Mouse (Mus musculus): Measurements from ENCODE around the gene 2610528A11Rik.
"Not testable (repeated sequence)": the region's sequence is repeated elsewhere in the genome, so short reads cannot be mapped to it uniquely, and the experiment has no call there.

The 2610528A11Rik gene

DNA sequence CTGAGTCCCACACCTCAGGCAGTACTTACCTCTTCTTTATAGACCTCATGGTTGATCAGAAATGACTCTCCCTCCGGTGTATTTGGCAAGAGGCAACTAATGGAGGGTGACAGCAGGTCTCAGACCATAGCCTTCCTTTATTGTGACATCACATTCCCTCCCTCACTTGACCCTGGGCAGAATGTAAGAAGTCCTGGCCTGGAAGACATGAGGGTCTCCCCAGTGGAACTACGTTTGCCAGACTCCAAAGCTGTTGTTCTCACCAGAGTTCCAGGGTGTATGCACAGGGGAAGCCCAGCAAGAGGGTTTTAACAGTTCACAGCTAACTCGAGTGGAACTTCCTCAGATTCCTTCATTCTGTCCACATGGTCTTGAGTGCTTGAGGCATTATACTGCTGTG, at the start of gene 2610528A11Rik:
TSS of gene 2610528A11Rik (minus strand) at position 101 of the 400 bp plus-strand sequence.
- no peak for DNase-seq

- DNase-seq: no peak
These were observed 49.6 kb upstream of the 2610528A11Rik start for GRCm38 (mm10) chr14:37163277-37163956.

GRCm38 (mm10) chr14:37154391-37154790, 40.6 kb upstream of the 2610528A11Rik start:
- no peak for DNase-seq

GRCm38 (mm10) chr14:37139051-37139710, 25.4 kb upstream of the 2610528A11Rik start:
- no peak for DNase-seq

DNA sequence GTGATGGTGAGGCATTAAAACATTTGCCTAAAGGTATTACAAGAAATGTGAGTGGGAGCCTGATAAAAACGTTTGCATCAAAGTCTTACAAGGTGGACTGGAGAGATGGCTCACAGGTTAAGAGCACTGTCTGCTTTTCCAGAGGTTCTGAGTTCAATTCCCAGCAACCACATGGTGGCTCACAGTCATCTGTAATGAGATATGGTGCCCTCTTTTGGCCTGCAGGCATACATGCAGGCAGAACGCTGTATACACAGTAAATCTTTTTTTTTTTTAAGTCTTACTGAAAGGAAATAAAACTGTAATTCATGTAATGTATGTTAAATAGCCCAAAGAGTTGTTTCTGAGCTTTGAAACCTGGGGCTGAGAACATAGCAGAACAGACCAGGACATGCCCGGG, 23.8 kb upstream of the 2610528A11Rik start:
- not testable (repeated sequence) for DNase-seq

- no peak for DNase-seq
These were observed 22.3 kb upstream of the 2610528A11Rik start for GRCm38 (mm10) chr14:37136110-37136509.

- DNase-seq: no peak
These were observed 21.8 kb upstream of the 2610528A11Rik start for GRCm38 (mm10) chr14:37135671-37136070.

DNA sequence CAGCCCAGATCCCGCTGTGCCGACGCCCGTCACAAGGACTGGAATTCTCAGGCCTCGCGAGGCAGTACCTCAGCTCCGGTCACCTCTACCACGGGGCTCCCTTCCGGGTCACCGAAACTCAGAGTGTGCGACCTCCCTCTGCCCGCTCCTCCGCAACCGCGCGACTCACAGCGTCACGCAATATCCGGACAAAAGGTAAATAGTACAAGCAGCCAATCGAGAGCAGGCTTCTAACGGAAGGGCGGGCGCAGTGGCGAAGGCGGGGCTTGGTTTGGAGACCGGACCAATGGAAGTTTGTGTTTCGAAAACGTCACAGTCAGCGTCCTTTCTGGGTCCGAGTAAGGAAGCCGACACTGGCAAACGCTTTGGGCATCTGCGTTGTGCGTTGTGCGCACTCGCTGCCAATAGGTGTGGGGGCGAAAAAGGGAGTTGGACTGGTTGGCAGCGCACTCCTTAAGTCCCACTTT, 21.3 kb upstream of the 2610528A11Rik start, which contains the start of gene Ghitm:
TSS of gene Ghitm (minus strand) at position 146 of the 467 bp plus-strand sequence.
- DNase-seq: peak; percentile 96

DNA sequence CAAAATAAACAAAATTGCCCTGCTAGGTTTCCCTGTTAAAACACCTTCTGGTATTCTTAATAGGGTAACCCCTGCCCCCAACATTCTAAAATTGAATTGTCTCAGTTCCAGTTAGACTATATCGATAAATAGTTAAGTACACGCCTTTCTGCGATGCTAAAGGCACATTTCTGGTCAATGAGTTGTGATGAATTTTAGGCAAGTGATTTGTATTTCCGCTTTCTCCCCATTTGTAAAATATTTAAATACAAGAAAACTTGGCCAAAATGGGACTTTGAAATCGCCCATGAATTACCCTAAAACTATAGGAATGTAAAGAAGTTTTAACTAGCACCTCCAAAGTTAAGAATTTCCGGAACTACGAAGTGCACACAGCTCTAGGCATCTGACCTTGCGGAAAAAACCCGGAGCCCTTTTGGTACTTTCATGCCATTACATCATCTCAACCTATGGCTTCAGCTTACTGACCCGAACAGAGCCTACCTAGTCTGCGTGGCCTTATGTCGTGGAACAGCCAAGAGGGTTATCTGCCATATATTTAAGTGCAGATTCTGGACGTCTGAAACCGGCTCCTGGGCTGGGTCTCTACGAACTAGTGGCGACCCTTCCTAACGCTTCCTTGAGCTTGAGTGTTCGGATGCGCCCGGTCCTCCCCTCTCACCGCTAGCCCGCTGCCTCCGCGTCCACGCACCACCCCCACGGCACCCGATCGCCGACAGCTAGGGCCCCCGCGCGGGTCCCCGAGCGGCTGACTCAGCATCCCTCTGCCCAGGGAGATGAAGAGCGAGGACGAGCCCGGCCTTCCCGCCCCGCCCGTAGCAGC, 20.7 kb upstream of the 2610528A11Rik start:
- DNase-seq: no peak

- DNase-seq: peak; percentile 37
These were observed 13.8 kb upstream of the 2610528A11Rik start for GRCm38 (mm10) chr14:37127652-37128051.

- DNase-seq: no peak
These were observed 5.4 kb upstream of the 2610528A11Rik start for GRCm38 (mm10) chr14:37119233-37119632.

- DNase-seq: no peak
These were observed 891 bp downstream of the 2610528A11Rik start for GRCm38 (mm10) chr14:37112931-37113330.

DNA sequence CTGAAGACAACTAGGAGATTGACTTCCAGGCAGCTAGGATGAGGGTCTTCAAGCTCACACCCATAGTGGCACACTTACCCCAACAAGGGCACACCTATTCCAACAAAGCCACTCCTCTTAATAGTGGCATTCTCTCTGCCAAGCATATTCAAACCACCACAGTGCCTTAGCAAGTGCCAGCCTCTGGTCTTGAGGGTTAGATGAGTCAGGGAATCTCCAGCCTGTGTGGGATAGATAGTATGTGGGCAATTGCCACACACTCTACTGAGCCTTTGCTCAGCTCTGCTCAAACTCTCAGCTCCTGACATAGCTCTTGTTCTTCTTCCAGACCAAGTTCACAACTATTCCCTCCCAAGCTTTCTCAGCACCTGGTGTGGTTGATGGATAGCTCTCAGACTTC, 2.5 kb downstream of the 2610528A11Rik start:
- no peak for DNase-seq

DNA sequence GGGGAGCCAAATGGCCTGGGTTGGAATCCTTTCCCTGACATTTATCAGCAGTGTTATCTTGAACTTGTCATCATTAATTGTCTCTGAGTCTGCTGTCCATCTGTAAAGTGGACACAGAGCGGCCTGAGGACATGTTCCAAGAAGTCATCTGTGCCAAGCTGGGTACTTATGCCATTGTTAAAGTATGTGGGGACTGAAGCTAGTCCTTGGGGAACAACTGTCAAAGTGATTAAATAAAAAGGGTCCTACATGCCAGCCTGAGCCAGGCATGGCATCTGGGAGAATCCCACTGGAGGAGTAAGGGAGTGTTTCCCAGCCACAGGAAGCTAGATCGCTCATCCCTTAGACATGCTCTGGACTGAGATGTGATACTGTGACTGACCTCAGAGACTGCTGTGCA, 3.4 kb downstream of the 2610528A11Rik start:
- no peak for DNase-seq

GRCm38 (mm10) chr14:37109975-37110374, 3.8 kb downstream of the 2610528A11Rik start:
- no peak for DNase-seq

DNA sequence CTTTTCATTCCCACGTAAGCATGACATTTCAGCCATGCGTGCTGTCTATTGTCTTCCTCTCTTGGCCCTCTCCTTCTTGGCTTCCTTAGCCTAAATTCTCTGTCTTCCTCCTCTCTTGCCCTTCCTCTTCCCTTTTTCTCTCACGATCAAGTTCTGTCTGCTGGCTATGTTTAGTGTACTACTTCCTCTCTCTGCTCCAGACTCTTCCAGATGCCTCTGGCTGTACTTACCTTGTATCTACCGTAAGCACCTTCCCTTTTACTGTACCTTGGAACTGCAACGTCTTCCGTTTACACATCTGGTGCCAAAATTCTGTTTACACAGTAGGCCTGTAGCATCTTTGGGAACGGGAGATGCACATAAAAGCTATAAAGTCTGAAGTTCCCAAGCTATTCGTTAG, 4.4 kb downstream of the 2610528A11Rik start:
- no peak for DNase-seq

DNA sequence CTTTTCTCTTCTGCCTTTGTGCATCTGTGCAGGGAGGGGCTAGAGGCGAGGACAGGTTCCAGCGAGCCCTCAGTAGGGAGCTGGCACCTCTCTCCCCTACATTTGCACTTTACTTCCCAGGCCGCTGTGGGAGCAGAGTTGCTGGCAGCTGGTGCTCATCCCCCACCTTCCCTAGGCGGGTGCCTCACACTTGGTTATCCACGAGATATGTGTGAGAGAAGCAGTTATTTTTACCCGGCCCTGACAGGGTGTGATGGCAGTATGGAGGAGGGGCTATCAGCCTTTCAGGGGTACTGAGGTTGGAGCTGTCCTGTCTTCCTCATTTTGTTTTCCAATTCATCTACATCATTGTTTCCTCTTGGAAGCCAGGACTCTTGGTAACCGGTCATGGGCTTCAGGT, 8.0 kb downstream of the 2610528A11Rik start:
- DNase-seq: no peak

- no peak for DNase-seq
These were observed 9.1 kb downstream of the 2610528A11Rik start for GRCm38 (mm10) chr14:37104747-37105146.

GRCm38 (mm10) chr14:37102484-37102883, 11.3 kb downstream of the 2610528A11Rik start:
- DNase-seq: no peak

GRCm38 (mm10) chr14:37101531-37101930, 12.3 kb downstream of the 2610528A11Rik start:
- no peak for DNase-seq

GRCm38 (mm10) chr14:37097956-37098530, 15.8 kb downstream of the 2610528A11Rik start, which contains the start of gene Cdhr1:
Cdhr1 (minus strand) TSS chr14:37098347.
- no peak for DNase-seq

DNA sequence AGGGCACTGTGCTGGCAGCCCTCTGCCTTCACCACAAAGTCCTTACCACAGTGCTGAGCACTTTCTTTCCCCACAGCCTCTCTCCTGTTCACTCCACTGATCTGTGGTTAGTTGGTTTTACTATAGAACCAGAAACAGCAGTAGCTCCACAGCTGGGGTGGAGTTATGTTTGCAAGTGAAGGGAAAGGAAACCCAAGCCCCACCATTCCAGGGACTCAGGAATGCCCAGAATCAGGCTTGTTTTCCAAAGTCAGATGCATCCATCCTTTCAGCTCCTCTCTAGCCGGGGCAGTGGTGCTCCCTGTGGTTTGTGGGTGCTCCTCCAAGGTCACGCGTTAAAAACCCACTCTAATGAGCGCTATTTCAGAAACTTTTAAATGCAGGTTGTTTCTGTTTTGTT, 18.3 kb downstream of the 2610528A11Rik start:
- DNase-seq: no peak

DNA sequence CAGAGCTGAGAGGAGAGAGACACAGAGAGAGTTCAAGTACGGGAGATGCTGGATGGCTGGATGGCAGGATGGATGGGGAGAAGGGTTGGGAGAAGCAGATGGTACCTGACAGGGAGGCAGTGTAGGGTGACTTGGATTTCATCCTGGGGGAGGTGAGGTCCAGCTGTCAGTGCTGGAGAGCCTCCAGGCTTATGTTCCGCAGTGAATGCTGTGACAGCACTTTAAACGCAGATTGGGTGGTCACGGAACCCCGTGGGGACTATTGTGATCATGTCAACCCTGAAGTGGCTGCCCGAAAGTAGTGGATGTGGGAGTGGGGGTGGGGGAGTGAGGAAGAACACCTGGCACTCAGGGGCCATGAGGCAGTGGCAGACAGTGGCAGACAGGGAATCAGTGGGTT, 19.4 kb downstream of the 2610528A11Rik start:
- DNase-seq: no peak
